Mouse (Mus musculus) MEL (cell line): ENCODE data around the gene Ifit3. TPM values are rescaled to one million over a fixed set of nuclear protein-coding genes. Genes with fewer than 3 reads are reported as not detected.
"Not testable (repeated sequence)": the region's sequence is repeated elsewhere in the genome, so short reads cannot be mapped to it uniquely, and the experiment has no call there.

Experiments used
- DNase-seq: peaks from one replicate; pipeline ENCODE4 v3.0.0; 2011; ENCODE audit warnings: low read depth, low spot score
- H3K27ac ChIP-seq: 2 replicates; pipeline ENCODE4 v1.5.1; 2012; ENCODE audit warnings: low read depth, mild to moderate bottlenecking, control low read depth, low read length, moderate library complexity; ENCODE audit not compliant: control insufficient read depth
- H3K27me3 ChIP-seq, 2 experiments: fragments of 150-350 bp in 1 of 2; sonication (generic) in 1 of 2; 2 replicates each; pipeline ENCODE4 v1.6.1; 2012; ENCODE audit warnings: low read length in 2 of 2, mild to moderate bottlenecking in 2 of 2, improper control_type of control experiment in 1 of 2, moderate library complexity in 1 of 2; ENCODE audit not compliant: insufficient read depth in 2 of 2, control insufficient read depth in 1 of 2
- H3K36me3 ChIP-seq, 2 experiments: 2 replicates each; pipeline ENCODE4 v1.6.1; 2012 to 2014; ENCODE audit warnings: low read length in 2 of 2, improper control_type of control experiment in 1 of 2, inconsistent platforms in 1 of 2, mild to moderate bottlenecking in 1 of 2; ENCODE audit not compliant: insufficient read depth in 2 of 2, control insufficient read depth in 1 of 2
- H3K4me1 ChIP-seq, 2 experiments: fragments of 150-350 bp in 1 of 2; sonication (generic) in 1 of 2; 2 replicates each; pipeline ENCODE4 v1.6.1; 2012; ENCODE audit warnings: low read length in 2 of 2, improper control_type of control experiment in 1 of 2, mild to moderate bottlenecking in 1 of 2; ENCODE audit not compliant: insufficient read depth in 2 of 2, control insufficient read depth in 1 of 2
- H3K4me3 ChIP-seq, 2 experiments: fragments of 150-350 bp in 1 of 2; sonication (generic) in 1 of 2; 2 replicates each; pipeline ENCODE4 v1.5.1; 2012; ENCODE audit warnings: low read depth in 2 of 2, low read length in 2 of 2, mild to moderate bottlenecking in 2 of 2, moderate library complexity in 2 of 2, control low read depth in 1 of 2, improper control_type of control experiment in 1 of 2; ENCODE audit not compliant: control insufficient read depth in 1 of 2, insufficient read depth in 1 of 2
- H3K79me2 ChIP-seq: 2 replicates; pipeline ENCODE4 v1.6.1; 2012; ENCODE audit warnings: mild to moderate bottlenecking, low read length, moderate library complexity; ENCODE audit not compliant: control insufficient read depth, poor library complexity, insufficient read depth
- H3K9ac ChIP-seq: 2 replicates; pipeline ENCODE4 v1.6.1; 2012; ENCODE audit warnings: low read depth, mild to moderate bottlenecking, control low read depth, low read length, moderate library complexity; ENCODE audit not compliant: control insufficient read depth, poor library complexity, severe bottlenecking
- H3K9me3 ChIP-seq: fragments of 150-350 bp; sonication (generic); replicated peaks from 2 replicates; pipeline ENCODE4 v1.6.1; 2012; ENCODE audit warnings: mild to moderate bottlenecking, low read length, improper control_type of control experiment, moderate library complexity; ENCODE audit not compliant: insufficient read depth
- BHLHE40 ChIP-seq: IDR thresholded peaks from 2 replicates; pipeline ENCODE4 v1.6.1; 2012; ENCODE audit warnings: low read depth, mild to moderate bottlenecking, inconsistent platforms, low read length, improper control_type of control experiment, borderline replicate concordance
- CTCF ChIP-seq, 3 experiments: IDR thresholded peaks in 2 of 3; conservative IDR thresholded peaks in 1 of 3; 2 replicates each; pipeline ENCODE4 v1.5.1; 2011 to 2012; ENCODE audit warnings: low read length in 3 of 3, low read depth in 2 of 3, mild to moderate bottlenecking in 2 of 3, improper control_type of control experiment in 1 of 3, inconsistent platforms in 1 of 3, mixed read lengths in 1 of 3, moderate library complexity in 1 of 3; ENCODE audit not compliant: control insufficient read depth in 1 of 3, insufficient read depth in 1 of 3, poor library complexity in 1 of 3, severe bottlenecking in 1 of 3
- ETS1 ChIP-seq: IDR thresholded peaks from 2 replicates; pipeline ENCODE4 v1.6.1; 2012; ENCODE audit warnings: low read depth, mild to moderate bottlenecking, inconsistent platforms, low read length, improper control_type of control experiment, moderate library complexity
- MAZ ChIP-seq: IDR thresholded peaks from 2 replicates; pipeline ENCODE4 v1.6.1; 2012; ENCODE audit warnings: low read depth, mild to moderate bottlenecking, inconsistent platforms, low read length, improper control_type of control experiment
- MYC ChIP-seq: IDR thresholded peaks from 2 replicates; pipeline ENCODE4 v1.6.1; 2011; ENCODE audit warnings: low read depth, mild to moderate bottlenecking, low read length, improper control_type of control experiment, moderate library complexity
- POLR2A ChIP-seq, 2 experiments: IDR thresholded peaks; 2 replicates each; pipeline ENCODE4 v1.6.1; 2011 to 2012; ENCODE audit warnings: low read length in 2 of 2, mild to moderate bottlenecking in 2 of 2, control low read depth in 1 of 2, improper control_type of control experiment in 1 of 2, low read depth in 1 of 2, moderate library complexity in 1 of 2; ENCODE audit not compliant: control insufficient read depth in 1 of 2, insufficient read depth in 1 of 2, poor library complexity in 1 of 2
- POLR2AphosphoS2 ChIP-seq: IDR thresholded peaks from 2 replicates; pipeline ENCODE4 v1.6.1; 2011; ENCODE audit warnings: low read length, improper control_type of control experiment
- RAD21 ChIP-seq: IDR thresholded peaks from 2 replicates; pipeline ENCODE4 v1.6.1; 2011; ENCODE audit warnings: mild to moderate bottlenecking, low read depth, low read length, improper control_type of control experiment
- SMC3 ChIP-seq: IDR thresholded peaks from 2 replicates; pipeline ENCODE4 v1.6.1; 2011; ENCODE audit warnings: low read depth, low read length, improper control_type of control experiment
- TAL1 ChIP-seq: IDR thresholded peaks from 2 replicates; pipeline ENCODE4 v1.6.1; 2012; ENCODE audit warnings: mild to moderate bottlenecking, inconsistent platforms, low read length, moderate library complexity, mixed read lengths
- TBP ChIP-seq: IDR thresholded peaks from 2 replicates; pipeline ENCODE4 v1.8.0; 2011; ENCODE audit warnings: low read depth, low read length, improper control_type of control experiment
- TCF12 ChIP-seq: IDR thresholded peaks from 2 replicates; pipeline ENCODE4 v1.6.1; 2014; ENCODE audit warnings: low read depth, mild to moderate bottlenecking, inconsistent platforms, low read length, improper control_type of control experiment, moderate library complexity
- UBTF ChIP-seq: IDR thresholded peaks from 2 replicates; pipeline ENCODE4 v1.6.1; 2012; ENCODE audit warnings: low read depth, mild to moderate bottlenecking, inconsistent platforms, low read length, improper control_type of control experiment, moderate library complexity, borderline replicate concordance; ENCODE audit not compliant: insufficient read depth
- ZC3H11A ChIP-seq: IDR thresholded peaks from 2 replicates; pipeline ENCODE4 v1.6.1; 2012; ENCODE audit warnings: low read depth, mild to moderate bottlenecking, inconsistent platforms, low read length, improper control_type of control experiment
- ZMIZ1 ChIP-seq: IDR thresholded peaks from 2 replicates; pipeline ENCODE4 v1.6.1; 2012; ENCODE audit warnings: low read depth, mild to moderate bottlenecking, inconsistent platforms, low read length, improper control_type of control experiment, moderate library complexity
- ZNF384 ChIP-seq: IDR thresholded peaks from 2 replicates; pipeline ENCODE4 v1.6.1; 2012; ENCODE audit warnings: low read depth, mild to moderate bottlenecking, inconsistent platforms, low read length, improper control_type of control experiment
- polyA plus RNA-seq, 2 experiments: library from polyadenylated mRNA; stranded (reverse) in 1 of 2; unstranded in 1 of 2; fragments of >175 nt in 1 of 2; fragments of >200 nt in 1 of 2; gene quantifications; 2 replicates each; pipeline versions ENCODE4 v1.2.1 to v1.2.4; 2012; ENCODE audit warnings: low replicate concordance in 2 of 2, low read depth in 1 of 2; ENCODE audit not compliant: insufficient read length in 2 of 2, insufficient read depth in 1 of 2, missing spikeins in 1 of 2
- total RNA-seq: library from RNA; depleted of rRNA; stranded (reverse); fragments of 300-350 nt; gene quantifications from 2 replicates; pipeline ENCODE4 v1.2.3, GENCODE M21; 2012

The Ifit3 gene
- total and polyA plus RNA-seq, 3 experiments, result 0.10 TPM; not detected in 2

- Histone ChIP-seq H3K27me3 (peaks cover 0 to 2% of the 10 kb centered on the region in 2 experiments; a peak in 3 of 4 replicates), H3K9ac (no peak overlapping the region), H3K4me3 (no peak overlapping the region), H3K9me3 (no peaks in the 10 kb centered on the region), H3K4me1 (no peaks in the 10 kb centered on the region), H3K79me2 (no peaks in the 10 kb centered on the region), H3K27ac (no peak overlapping the region), H3K36me3 (no peaks in the 10 kb centered on the region)
- no peak for DNase-seq
- no peak for TF ChIP-seq TAL1
- TF ChIP-seq CTCF (IDR thresholded peaks at IDR 0.05 in 2 of 3, conservative IDR thresholded peaks at IDR 0.05 in 1 of 3; ENCODE audit: control insufficient read depth in 1 of 3, insufficient read depth in 1 of 3, low read depth in 2 of 3, low read length in 3 of 3, poor library complexity in 1 of 3, severe bottlenecking in 1 of 3), result peak in 1 of 3 experiments; percentile 29; a peak in 2 of 6 replicates
- no peak for TF ChIP-seq MAZ
- TF ChIP-seq BHLHE40, result no peak
- no peak for TF ChIP-seq POLR2A (IDR thresholded peaks at IDR 0.05; ENCODE audit: control insufficient read depth in 1 of 2, insufficient read depth in 1 of 2, low read depth in 1 of 2, low read length in 2 of 2, poor library complexity in 1 of 2)
Observed at GRCm38 (mm10) chr19:34588959-34589358, 5.6 kb downstream of the Ifit3 start.

GRCm38 (mm10) chr19:34593456-34593855, 10.1 kb downstream of the Ifit3 start:
- Histone ChIP-seq H3K27ac (no peak overlapping the region), H3K27me3 (peaks cover 0 to 2% of the 10 kb centered on the region in 2 experiments; a peak in 1 of 4 replicates), H3K9me3 (no peaks in the 10 kb centered on the region), H3K4me1 (peaks cover 1 to 7% of the 10 kb centered on the region in 2 experiments; a peak in 3 of 4 replicates), H3K4me3 (no peak overlapping the region), H3K79me2 (no peaks in the 10 kb centered on the region), H3K9ac (no peak overlapping the region), H3K36me3 (peaks cover 0 to 8% of the 10 kb centered on the region in 2 experiments; a peak in 1 of 4 replicates)
- TF ChIP-seq TBP (no peak), TCF12 (no peak), ZMIZ1 (no peak), POLR2AphosphoS2 (no peak), ETS1 (no peak), RAD21 (no peak), SMC3 (no peak), UBTF (no peak), POLR2A (IDR thresholded peaks at IDR 0.05; ENCODE audit: control insufficient read depth in 1 of 2, insufficient read depth in 1 of 2, low read depth in 1 of 2, low read length in 2 of 2, poor library complexity in 1 of 2) (no peak), MYC (no peak), ZNF384 (no peak), ZC3H11A (no peak)
- no peak for DNase-seq

GRCm38 (mm10) chr19:34594523-34594922, 11.2 kb downstream of the Ifit3 start:
- not testable (repeated sequence) for H3K4me3 ChIP-seq, H3K9ac ChIP-seq, H3K36me3 ChIP-seq, H3K4me1 ChIP-seq, H3K27ac ChIP-seq, DNase-seq, H3K27me3 ChIP-seq, H3K9me3 ChIP-seq, H3K79me2 ChIP-seq
